Mouse (Mus musculus): ENCODE data around the gene Gm340. TPM values are rescaled to one million over a fixed set of nuclear protein-coding genes. Genes with fewer than 3 reads are reported as not detected.

The Gm340 gene
- polyA plus RNA-seq, 1 experiment from 2014 or later = 2.7 TPM

DNA sequence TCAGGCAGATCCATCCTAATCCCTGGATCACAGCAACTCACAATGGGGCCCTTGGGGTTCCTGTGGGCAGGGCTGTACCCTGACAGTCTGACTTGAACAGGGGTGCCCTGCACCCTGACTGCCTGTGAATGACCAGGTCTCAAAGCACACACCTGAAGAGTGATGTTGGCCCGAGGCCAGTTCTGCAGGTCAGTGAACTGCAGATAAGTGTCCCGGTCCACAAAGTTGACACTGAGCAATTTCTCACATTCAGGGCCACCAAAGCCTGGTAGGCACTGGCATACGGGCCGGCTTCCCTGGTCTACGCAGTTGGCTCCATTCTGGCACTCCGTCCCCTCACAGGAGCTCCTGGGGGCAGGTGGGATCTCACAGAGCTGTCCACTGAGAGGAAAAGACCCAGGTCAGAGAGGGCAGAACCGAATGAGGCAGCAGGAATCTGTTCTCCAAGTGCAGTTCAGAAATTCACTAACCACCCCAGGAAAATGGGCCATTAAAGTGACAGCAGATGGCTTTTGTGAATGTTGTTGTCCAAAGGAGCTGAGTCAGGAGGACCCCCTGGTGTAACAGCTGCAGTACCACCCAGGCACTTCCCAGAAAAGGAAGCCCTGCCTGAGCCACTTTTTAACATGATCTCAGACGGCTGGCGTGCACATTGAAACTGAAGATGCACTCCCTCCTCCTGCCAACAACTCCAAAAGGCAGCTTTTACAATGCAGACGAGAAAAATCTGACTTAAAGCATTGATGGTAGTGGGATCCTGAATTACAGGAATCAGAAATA, 24.2 kb downstream of the Gm340 start:
- ATAC-seq = no peak
- H3K36me3 ChIP-seq (ENCODE audit: control insufficient read depth, insufficient read depth) = peaks cover 5% of the 10 kb centered on the region; the same call in 1 of the 2 replicates

DNA sequence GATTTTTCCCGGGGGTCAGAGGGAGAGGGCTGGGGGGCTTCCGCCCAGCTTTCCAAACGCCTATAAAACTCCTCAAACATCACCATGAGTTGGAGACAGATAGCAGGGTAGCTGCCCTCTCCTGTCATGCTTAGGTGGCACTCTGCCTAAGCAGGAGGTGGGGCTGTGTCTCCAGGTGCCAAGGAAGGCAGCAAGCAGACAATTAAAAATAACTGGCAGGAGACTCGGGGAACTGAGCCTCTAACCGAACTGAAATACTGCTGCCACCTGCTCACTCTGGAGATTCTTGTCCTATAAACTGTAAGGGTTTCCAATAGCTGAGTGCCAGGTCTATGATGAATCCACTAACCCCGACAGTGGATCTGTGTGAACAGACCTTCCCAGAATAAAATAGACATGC, 29.5 kb downstream of the Gm340 start:
- Histone ChIP-seq H3K9ac (replicated peaks; ENCODE audit: low read depth, low read length) (no peak overlapping the region), H3K4me1 (replicated peaks; ENCODE audit: control insufficient read depth, insufficient read depth, low read length) (peaks cover 14% of the 10 kb centered on the region), H3K4me2 (ENCODE audit: low read length) (no peak overlapping the region), H3K27me3 (replicated peaks; ENCODE audit: control insufficient read depth, insufficient read depth, low read length) (no peaks in the 10 kb centered on the region), H3K36me3 (ENCODE audit: control insufficient read depth, insufficient read depth) (0 out of 2 replicates have a peak, but pooled peaks cover 2% of the 10 kb centered on the region), H3K4me3 (replicated peaks; ENCODE audit: low read length) (no peak overlapping the region), H3K9me3 (ENCODE audit: control insufficient read depth, low read length) (no peaks in the 10 kb centered on the region), H3K27ac (ENCODE audit: low read length) (no peak overlapping the region)
- WGBS = 69% methylated on average over 6 of the region's 6 CpGs
- no peak for ATAC-seq

More for the DNA sequence above, 24.2 kb downstream of the Gm340 start:
- 72% methylated on average over 10 of the region's 10 CpGs for WGBS
- Histone ChIP-seq H3K9me3 (ENCODE audit: control insufficient read depth, low read length) (no peaks in the 10 kb centered on the region), H3K4me1 (replicated peaks; ENCODE audit: control insufficient read depth, insufficient read depth, low read length) (no peaks in the 10 kb centered on the region), H3K27me3 (replicated peaks; ENCODE audit: control insufficient read depth, insufficient read depth, low read length) (no peaks in the 10 kb centered on the region), H3K9ac (replicated peaks; ENCODE audit: low read depth, low read length) (no peak overlapping the region), H3K4me2 (ENCODE audit: low read length) (no peak overlapping the region), H3K4me3 (replicated peaks; ENCODE audit: low read length) (no peak overlapping the region), H3K27ac (ENCODE audit: low read length) (no peak overlapping the region)

DNA sequence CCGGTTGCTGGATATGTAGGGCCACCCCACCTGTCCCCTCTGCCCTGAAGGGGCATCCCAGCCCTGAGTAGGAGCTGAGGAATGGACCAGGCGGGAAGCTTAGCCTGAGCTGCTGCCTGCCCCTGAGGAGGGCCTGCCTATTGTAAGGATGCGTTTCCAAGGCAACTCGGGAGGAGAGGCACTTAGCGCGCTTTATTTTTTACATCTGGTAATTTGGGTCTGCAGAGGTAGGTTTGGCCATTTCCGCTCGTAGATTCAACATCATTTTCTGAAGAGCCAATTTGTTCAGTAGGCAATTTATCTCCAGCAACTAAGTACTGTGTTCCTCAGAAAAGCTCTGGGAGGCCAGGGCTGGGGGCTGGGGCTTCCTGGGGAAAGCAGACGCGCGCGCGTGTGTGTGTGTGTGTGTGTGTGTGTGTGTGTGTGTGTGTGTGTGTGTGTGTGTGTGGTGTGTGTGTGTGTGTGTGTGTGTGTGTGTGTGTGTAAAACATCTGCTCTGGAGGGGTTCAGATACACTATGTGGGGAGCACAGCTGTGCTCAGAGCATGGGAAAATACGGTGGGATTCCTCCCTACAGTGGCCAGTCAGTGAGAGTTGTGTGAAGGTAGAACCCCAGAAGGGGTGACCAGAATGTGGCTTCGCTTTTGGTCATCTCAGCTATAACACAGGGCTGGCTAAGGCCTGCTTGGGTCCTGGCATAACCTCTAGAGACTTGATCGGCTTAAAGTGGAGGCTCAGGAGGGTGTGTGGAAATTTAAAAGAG, 31.3 kb downstream of the Gm340 start:
- no peak overlapping the region for H3K4me3 ChIP-seq (replicated peaks; ENCODE audit: low read length)

DNA sequence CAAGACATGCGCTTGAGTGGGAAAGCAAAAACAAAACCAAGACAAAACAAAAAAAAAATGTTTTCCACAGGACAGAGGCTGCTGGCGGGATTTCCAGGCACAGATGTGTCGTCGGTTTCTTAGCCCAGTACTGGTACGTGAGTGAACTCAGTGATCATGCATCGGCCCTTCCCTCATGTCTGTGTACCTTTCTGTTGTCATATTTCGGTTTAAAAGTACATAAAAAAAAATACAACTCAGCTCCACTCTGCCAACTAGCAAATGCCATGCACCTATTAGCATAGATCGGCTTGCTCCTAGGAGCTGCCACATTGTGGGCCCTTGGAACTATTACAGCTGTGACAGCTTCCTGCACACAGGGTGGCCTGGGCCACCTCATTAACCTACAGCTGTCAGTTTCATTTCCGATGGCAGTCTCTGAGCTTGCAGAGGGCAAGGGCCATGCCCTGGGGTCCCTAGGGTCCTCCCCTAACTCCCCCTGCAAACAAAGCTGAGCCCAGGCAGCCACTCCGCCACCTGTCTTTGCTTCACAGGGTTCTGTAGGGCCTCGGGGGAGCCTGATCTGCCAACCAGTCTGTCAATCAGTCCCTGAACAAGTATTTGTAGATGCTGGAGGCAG, 33.5 kb downstream of the Gm340 start:
- Histone ChIP-seq H3K4me2 (ENCODE audit: low read length) (no peak overlapping the region), H3K4me3 (replicated peaks; ENCODE audit: low read length) (no peak overlapping the region), H3K36me3 (ENCODE audit: control insufficient read depth, insufficient read depth) (no peaks in the 10 kb centered on the region), H3K27ac (ENCODE audit: low read length) (no peak overlapping the region), H3K27me3 (replicated peaks; ENCODE audit: control insufficient read depth, insufficient read depth, low read length) (no peaks in the 10 kb centered on the region), H3K9ac (replicated peaks; ENCODE audit: low read depth, low read length) (0 out of 2 replicates have a peak overlapping the region, but pooled peaks have one; percentile 10), H3K9me3 (ENCODE audit: control insufficient read depth, low read length) (no peaks in the 10 kb centered on the region), H3K4me1 (replicated peaks; ENCODE audit: control insufficient read depth, insufficient read depth, low read length) (peaks cover 23% of the 10 kb centered on the region)
- 61% methylated on average over 11 of the region's 11 CpGs for WGBS
- ATAC-seq = no peak

More for the DNA sequence above, 31.3 kb downstream of the Gm340 start:
- peak overlapping the region; percentile 17; the same call in 1 of the 2 replicates for H3K4me2 ChIP-seq (ENCODE audit: low read length)
- H3K27ac ChIP-seq (ENCODE audit: low read length) = peak overlapping the region; percentile 54
- no peaks in the 10 kb centered on the region for H3K9me3 ChIP-seq (ENCODE audit: control insufficient read depth, low read length)
- H3K9ac ChIP-seq (replicated peaks; ENCODE audit: low read depth, low read length) = no peak overlapping the region
- H3K27me3 ChIP-seq (replicated peaks; ENCODE audit: control insufficient read depth, insufficient read depth, low read length) = no peaks in the 10 kb centered on the region
- peak; percentile 70 for ATAC-seq
- H3K36me3 ChIP-seq (ENCODE audit: control insufficient read depth, insufficient read depth) = no peaks in the 10 kb centered on the region
- 14% methylated on average over 16 of the region's 16 CpGs for WGBS
- H3K4me1 ChIP-seq (replicated peaks; ENCODE audit: control insufficient read depth, insufficient read depth, low read length) = peaks cover 21% of the 10 kb centered on the region

DNA sequence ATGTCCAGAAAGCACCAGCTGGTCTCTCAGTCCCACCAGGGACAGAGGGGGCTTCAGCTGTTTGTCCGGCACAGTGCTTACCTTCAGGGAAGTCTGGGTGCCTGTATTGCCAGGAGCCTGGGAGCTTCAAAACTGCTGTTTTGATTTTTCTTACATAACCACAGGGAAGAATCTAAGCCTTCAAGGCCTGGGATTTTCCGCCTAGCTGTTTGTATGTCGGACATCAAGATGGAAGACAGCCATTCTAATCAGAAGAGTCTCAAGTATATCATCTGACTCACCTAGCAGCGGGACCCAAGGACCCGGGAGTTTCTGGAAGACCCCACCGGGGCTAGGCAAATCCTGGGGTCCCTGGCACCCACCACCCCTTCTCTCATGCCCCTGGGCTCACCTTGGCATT, 34.1 kb downstream of the Gm340 start:
- no peak overlapping the region for H3K4me2 ChIP-seq (ENCODE audit: low read length)
- H3K9me3 ChIP-seq (ENCODE audit: control insufficient read depth, low read length) = no peaks in the 10 kb centered on the region
- no peak overlapping the region for H3K27ac ChIP-seq (ENCODE audit: low read length)
- H3K4me1 ChIP-seq (replicated peaks; ENCODE audit: control insufficient read depth, insufficient read depth, low read length) = peaks cover 23% of the 10 kb centered on the region
- H3K9ac ChIP-seq (replicated peaks; ENCODE audit: low read depth, low read length) = 0 out of 2 replicates have a peak overlapping the region, but pooled peaks have one; percentile 10
- H3K27me3 ChIP-seq (replicated peaks; ENCODE audit: control insufficient read depth, insufficient read depth, low read length) = no peaks in the 10 kb centered on the region
- no peaks in the 10 kb centered on the region for H3K36me3 ChIP-seq (ENCODE audit: control insufficient read depth, insufficient read depth)
- ATAC-seq = no peak
- H3K4me3 ChIP-seq (replicated peaks; ENCODE audit: low read length) = no peak overlapping the region
- WGBS = 87% methylated on average over 6 of the region's 6 CpGs

DNA sequence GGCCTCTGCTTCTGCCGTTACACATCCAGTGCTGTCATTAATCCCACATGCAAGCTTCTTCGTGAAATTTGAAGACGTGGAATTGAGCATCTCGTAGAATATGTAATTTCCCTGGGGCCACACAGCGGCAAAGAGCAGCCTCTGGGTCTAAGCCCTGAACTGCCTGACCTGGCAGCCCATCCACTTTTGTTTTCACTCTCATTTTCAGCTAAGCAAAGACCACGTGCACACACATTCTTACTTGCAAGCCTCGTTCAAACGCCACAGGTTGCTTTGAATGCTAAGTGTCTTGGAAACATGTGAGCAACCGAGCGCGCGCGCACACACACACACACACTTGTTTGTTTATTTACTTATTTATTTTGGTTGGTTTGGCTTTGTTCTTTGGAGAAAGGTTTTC, 34.9 kb downstream of the Gm340 start:
- no peak overlapping the region for H3K4me3 ChIP-seq (replicated peaks; ENCODE audit: low read length)
- H3K27me3 ChIP-seq (replicated peaks; ENCODE audit: control insufficient read depth, insufficient read depth, low read length) = no peaks in the 10 kb centered on the region
- no peaks in the 10 kb centered on the region for H3K36me3 ChIP-seq (ENCODE audit: control insufficient read depth, insufficient read depth)
- H3K9ac ChIP-seq (replicated peaks; ENCODE audit: low read depth, low read length) = no peak overlapping the region
- H3K27ac ChIP-seq (ENCODE audit: low read length) = no peak overlapping the region
- peaks cover 23% of the 10 kb centered on the region for H3K4me1 ChIP-seq (replicated peaks; ENCODE audit: control insufficient read depth, insufficient read depth, low read length)
- 65% methylated on average over 13 of the region's 13 CpGs for WGBS
- H3K9me3 ChIP-seq (ENCODE audit: control insufficient read depth, low read length) = no peaks in the 10 kb centered on the region
- H3K4me2 ChIP-seq (ENCODE audit: low read length) = no peak overlapping the region
- ATAC-seq = no peak

DNA sequence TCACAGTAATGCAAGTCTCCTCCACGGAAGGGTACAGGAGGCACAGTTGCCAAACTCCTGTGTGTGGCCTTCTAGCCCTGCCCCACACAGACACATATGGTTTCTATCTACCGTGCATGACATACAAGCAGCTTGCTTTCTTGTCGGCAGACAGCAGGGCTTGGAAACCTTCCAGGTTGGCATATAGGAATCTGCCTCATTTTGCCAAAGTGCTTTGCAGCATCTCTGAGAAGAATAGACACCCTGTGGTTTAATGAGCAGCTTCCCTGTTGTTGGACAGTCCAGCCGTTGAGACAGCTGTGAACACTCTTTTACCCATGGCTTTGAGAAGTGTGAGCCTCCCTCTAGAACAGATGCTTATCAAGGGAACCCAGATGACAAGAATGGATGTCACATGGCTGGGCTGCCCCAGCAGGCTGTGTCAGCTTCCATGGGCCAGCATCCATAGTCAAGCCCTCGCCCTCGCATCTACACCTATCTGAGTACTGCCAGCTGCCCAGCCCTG, 36.0 kb downstream of the Gm340 start:
- no peaks in the 10 kb centered on the region for H3K36me3 ChIP-seq (ENCODE audit: control insufficient read depth, insufficient read depth)
- H3K4me3 ChIP-seq (replicated peaks; ENCODE audit: low read length) = no peak overlapping the region
- H3K9ac ChIP-seq (replicated peaks; ENCODE audit: low read depth, low read length) = no peak overlapping the region
- ATAC-seq = peak; percentile 55
- H3K27ac ChIP-seq (ENCODE audit: low read length) = no peak overlapping the region
- H3K4me1 ChIP-seq (replicated peaks; ENCODE audit: control insufficient read depth, insufficient read depth, low read length) = peaks cover 22% of the 10 kb centered on the region
- no peak overlapping the region for H3K4me2 ChIP-seq (ENCODE audit: low read length)
- H3K9me3 ChIP-seq (ENCODE audit: control insufficient read depth, low read length) = no peaks in the 10 kb centered on the region
- 26% methylated on average over 6 of the region's 6 CpGs for WGBS
- no peaks in the 10 kb centered on the region for H3K27me3 ChIP-seq (replicated peaks; ENCODE audit: control insufficient read depth, insufficient read depth, low read length)

DNA sequence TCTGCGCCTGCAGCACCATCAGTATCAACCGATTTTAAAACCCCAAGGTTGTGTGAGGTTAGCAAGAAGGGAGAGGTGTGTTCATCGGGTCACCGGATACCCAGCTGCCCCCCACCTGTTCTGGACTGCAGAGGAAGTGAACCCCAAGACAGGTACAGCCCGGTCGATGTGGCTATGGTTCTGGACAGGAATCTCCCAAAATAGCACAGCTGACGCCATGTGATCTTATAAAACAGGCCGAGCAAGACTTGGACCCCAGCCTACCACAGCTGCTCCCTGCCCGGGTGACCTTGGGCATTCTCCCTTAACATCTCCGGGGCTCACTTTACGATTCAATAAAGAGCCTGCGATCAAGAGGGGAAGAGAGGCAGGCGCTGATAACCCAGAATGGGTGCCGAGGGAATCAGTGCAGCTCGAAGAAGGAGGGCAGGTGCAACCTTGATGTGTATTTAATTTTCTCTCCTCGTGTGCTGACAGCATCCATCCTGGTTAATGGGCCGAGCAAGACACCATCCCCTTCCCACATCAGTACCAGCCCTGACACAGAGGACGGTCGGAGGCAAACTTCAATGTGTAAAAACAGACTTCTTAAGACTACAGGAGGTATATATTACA, 36.7 kb downstream of the Gm340 start:
- 83% methylated on average over 19 of the region's 19 CpGs for WGBS
- Histone ChIP-seq H3K27ac (ENCODE audit: low read length) (no peak overlapping the region), H3K36me3 (ENCODE audit: control insufficient read depth, insufficient read depth) (peaks cover 4% of the 10 kb centered on the region)

More for the DNA sequence above, 36.7 kb downstream of the Gm340 start:
- Histone ChIP-seq H3K4me2 (ENCODE audit: low read length) (no peak overlapping the region), H3K27me3 (replicated peaks; ENCODE audit: control insufficient read depth, insufficient read depth, low read length) (no peaks in the 10 kb centered on the region), H3K4me1 (replicated peaks; ENCODE audit: control insufficient read depth, insufficient read depth, low read length) (peaks cover 17% of the 10 kb centered on the region), H3K9ac (replicated peaks; ENCODE audit: low read depth, low read length) (no peak overlapping the region), H3K4me3 (replicated peaks; ENCODE audit: low read length) (no peak overlapping the region), H3K9me3 (ENCODE audit: control insufficient read depth, low read length) (no peaks in the 10 kb centered on the region)
- no peak for ATAC-seq

Data from forebrain, embryonic 16.5 days (tissue).